Mouse (Mus musculus): ENCODE results near the gene Tbc1d16. TPM values are rescaled to one million over a fixed set of nuclear protein-coding genes. Genes with fewer than 3 reads are reported as not detected.

The Tbc1d16 gene
- polyA plus RNA-seq, 1 experiment from 2014 or later = 37.9 TPM

- WGBS = 35% methylated on average over 23 of the region's 23 CpGs
- Histone ChIP-seq H3K27me3 (ENCODE audit: control insufficient read depth, insufficient read depth, low read length) (no peaks in the 10 kb centered on the region), H3K27ac (ENCODE audit: low read depth, low read length) (peak overlapping the region; percentile 76), H3K36me3 (ENCODE audit: control insufficient read depth, insufficient read depth, low read length) (no peaks in the 10 kb centered on the region), H3K4me3 (ENCODE audit: low read depth, low read length) (no peak overlapping the region), H3K4me2 (ENCODE audit: low read depth, low read length) (peak overlapping the region; percentile 16; the same call in 1 of the 2 replicates), H3K9me3 (ENCODE audit: control insufficient read depth, low read length) (no peaks in the 10 kb centered on the region), H3K4me1 (ENCODE audit: control insufficient read depth, insufficient read depth, low read length) (peaks cover 45% of the 10 kb centered on the region), H3K9ac (replicated peaks; ENCODE audit: low read depth, low read length) (0 out of 2 replicates have a peak overlapping the region, but pooled peaks have one; percentile 12)
- ATAC-seq (ENCODE audit: low read depth) = no peak
Observed at GRCm38 (mm10) chr11:119125929-119126861, 102.1 kb downstream of the Tbc1d16 start.

GRCm38 (mm10) chr11:119124536-119124935 is 103.8 kb downstream of the Tbc1d16 start:
- Histone ChIP-seq H3K27ac (ENCODE audit: low read depth, low read length) (no peak overlapping the region), H3K36me3 (ENCODE audit: control insufficient read depth, insufficient read depth, low read length) (no peaks in the 10 kb centered on the region), H3K4me2 (ENCODE audit: low read depth, low read length) (no peak overlapping the region), H3K4me1 (ENCODE audit: control insufficient read depth, insufficient read depth, low read length) (peaks cover 33% of the 10 kb centered on the region), H3K9me3 (ENCODE audit: control insufficient read depth, low read length) (no peaks in the 10 kb centered on the region), H3K4me3 (ENCODE audit: low read depth, low read length) (no peak overlapping the region), H3K27me3 (ENCODE audit: control insufficient read depth, insufficient read depth, low read length) (no peaks in the 10 kb centered on the region), H3K9ac (replicated peaks; ENCODE audit: low read depth, low read length) (no peak overlapping the region)
- WGBS = 93% methylated on average over 6 of the region's 6 CpGs
- ATAC-seq (ENCODE audit: low read depth) = no peak

- no peak for ATAC-seq (ENCODE audit: low read depth)
- no peak overlapping the region for H3K27ac ChIP-seq (ENCODE audit: low read depth, low read length)
- H3K4me3 ChIP-seq (ENCODE audit: low read depth, low read length) = no peak overlapping the region
- H3K27me3 ChIP-seq (ENCODE audit: control insufficient read depth, insufficient read depth, low read length) = no peaks in the 10 kb centered on the region
- H3K4me2 ChIP-seq (ENCODE audit: low read depth, low read length) = no peak overlapping the region
- no peaks in the 10 kb centered on the region for H3K9me3 ChIP-seq (ENCODE audit: control insufficient read depth, low read length)
- peaks cover 25% of the 10 kb centered on the region for H3K4me1 ChIP-seq (ENCODE audit: control insufficient read depth, insufficient read depth, low read length)
- no peaks in the 10 kb centered on the region for H3K36me3 ChIP-seq (ENCODE audit: control insufficient read depth, insufficient read depth, low read length)
- WGBS = 84% methylated on average over 5 of the region's 5 CpGs
- no peak overlapping the region for H3K9ac ChIP-seq (replicated peaks; ENCODE audit: low read depth, low read length)
Observed at GRCm38 (mm10) chr11:119123522-119124319, 104.6 kb downstream of the Tbc1d16 start.

GRCm38 (mm10) chr11:119122396-119122795 is 105.9 kb downstream of the Tbc1d16 start:
- WGBS = 63% methylated on average over 5 of the region's 5 CpGs
- Histone ChIP-seq H3K4me1 (ENCODE audit: control insufficient read depth, insufficient read depth, low read length) (peaks cover 15% of the 10 kb centered on the region), H3K36me3 (ENCODE audit: control insufficient read depth, insufficient read depth, low read length) (no peaks in the 10 kb centered on the region), H3K9me3 (ENCODE audit: control insufficient read depth, low read length) (no peaks in the 10 kb centered on the region), H3K27me3 (ENCODE audit: control insufficient read depth, insufficient read depth, low read length) (no peaks in the 10 kb centered on the region), H3K4me3 (ENCODE audit: low read depth, low read length) (no peak overlapping the region), H3K27ac (ENCODE audit: low read depth, low read length) (no peak overlapping the region), H3K9ac (replicated peaks; ENCODE audit: low read depth, low read length) (no peak overlapping the region), H3K4me2 (ENCODE audit: low read depth, low read length) (no peak overlapping the region)
- ATAC-seq (ENCODE audit: low read depth) = no peak

- no peak for ATAC-seq (ENCODE audit: low read depth)
- H3K4me2 ChIP-seq (ENCODE audit: low read depth, low read length) = no peak overlapping the region
- H3K4me1 ChIP-seq (ENCODE audit: control insufficient read depth, insufficient read depth, low read length) = no peaks in the 10 kb centered on the region
- no peaks in the 10 kb centered on the region for H3K9me3 ChIP-seq (ENCODE audit: control insufficient read depth, low read length)
- H3K27me3 ChIP-seq (ENCODE audit: control insufficient read depth, insufficient read depth, low read length) = no peaks in the 10 kb centered on the region
- H3K4me3 ChIP-seq (ENCODE audit: low read depth, low read length) = no peak overlapping the region
- no peaks in the 10 kb centered on the region for H3K36me3 ChIP-seq (ENCODE audit: control insufficient read depth, insufficient read depth, low read length)
- WGBS = 22% methylated on average over 7 of the region's 7 CpGs
- no peak overlapping the region for H3K9ac ChIP-seq (replicated peaks; ENCODE audit: low read depth, low read length)
- no peak overlapping the region for H3K27ac ChIP-seq (ENCODE audit: low read depth, low read length)
Observed at GRCm38 (mm10) chr11:119118905-119119304, 109.4 kb downstream of the Tbc1d16 start.

GRCm38 (mm10) chr11:119117945-119118344 is 110.4 kb downstream of the Tbc1d16 start:
- Histone ChIP-seq H3K27me3 (ENCODE audit: control insufficient read depth, insufficient read depth, low read length) (no peaks in the 10 kb centered on the region), H3K27ac (ENCODE audit: low read depth, low read length) (no peak overlapping the region), H3K4me1 (ENCODE audit: control insufficient read depth, insufficient read depth, low read length) (no peaks in the 10 kb centered on the region), H3K4me2 (ENCODE audit: low read depth, low read length) (no peak overlapping the region), H3K9ac (replicated peaks; ENCODE audit: low read depth, low read length) (no peak overlapping the region), H3K9me3 (ENCODE audit: control insufficient read depth, low read length) (no peaks in the 10 kb centered on the region), H3K36me3 (ENCODE audit: control insufficient read depth, insufficient read depth, low read length) (no peaks in the 10 kb centered on the region), H3K4me3 (ENCODE audit: low read depth, low read length) (no peak overlapping the region)
- no peak for ATAC-seq (ENCODE audit: low read depth)
- WGBS = 46% methylated on average over 7 of the region's 7 CpGs

- H3K4me1 ChIP-seq (ENCODE audit: control insufficient read depth, insufficient read depth, low read length) = no peaks in the 10 kb centered on the region
- no peaks in the 10 kb centered on the region for H3K9me3 ChIP-seq (ENCODE audit: control insufficient read depth, low read length)
- no peak overlapping the region for H3K4me3 ChIP-seq (ENCODE audit: low read depth, low read length)
- no peak overlapping the region for H3K9ac ChIP-seq (replicated peaks; ENCODE audit: low read depth, low read length)
- no peak overlapping the region for H3K27ac ChIP-seq (ENCODE audit: low read depth, low read length)
- 82% methylated on average over 4 of the region's 4 CpGs for WGBS
- H3K27me3 ChIP-seq (ENCODE audit: control insufficient read depth, insufficient read depth, low read length) = no peaks in the 10 kb centered on the region
- H3K4me2 ChIP-seq (ENCODE audit: low read depth, low read length) = no peak overlapping the region
- no peaks in the 10 kb centered on the region for H3K36me3 ChIP-seq (ENCODE audit: control insufficient read depth, insufficient read depth, low read length)
- no peak for ATAC-seq (ENCODE audit: low read depth)
Observed at GRCm38 (mm10) chr11:119116992-119117391, 111.3 kb downstream of the Tbc1d16 start.

- no peak for ATAC-seq (ENCODE audit: low read depth)
- H3K9me3 ChIP-seq (ENCODE audit: control insufficient read depth, low read length) = no peaks in the 10 kb centered on the region
- H3K4me1 ChIP-seq (ENCODE audit: control insufficient read depth, insufficient read depth, low read length) = no peaks in the 10 kb centered on the region
- H3K27ac ChIP-seq (ENCODE audit: low read depth, low read length) = no peak overlapping the region
- H3K4me2 ChIP-seq (ENCODE audit: low read depth, low read length) = no peak overlapping the region
- no peak overlapping the region for H3K4me3 ChIP-seq (ENCODE audit: low read depth, low read length)
- no peaks in the 10 kb centered on the region for H3K27me3 ChIP-seq (ENCODE audit: control insufficient read depth, insufficient read depth, low read length)
- H3K9ac ChIP-seq (replicated peaks; ENCODE audit: low read depth, low read length) = no peak overlapping the region
- no peaks in the 10 kb centered on the region for H3K36me3 ChIP-seq (ENCODE audit: control insufficient read depth, insufficient read depth, low read length)
Observed at GRCm38 (mm10) chr11:119112721-119113120, 115.6 kb downstream of the Tbc1d16 start.

GRCm38 (mm10) chr11:119111345-119111744 is 117.0 kb downstream of the Tbc1d16 start:
- WGBS = 11% methylated on average over 7 of the region's 7 CpGs
- H3K27me3 ChIP-seq (ENCODE audit: control insufficient read depth, insufficient read depth, low read length) = no peaks in the 10 kb centered on the region
- H3K9ac ChIP-seq (replicated peaks; ENCODE audit: low read depth, low read length) = no peak overlapping the region
- H3K36me3 ChIP-seq (ENCODE audit: control insufficient read depth, insufficient read depth, low read length) = no peaks in the 10 kb centered on the region
- H3K27ac ChIP-seq (ENCODE audit: low read depth, low read length) = no peak overlapping the region
- H3K4me3 ChIP-seq (ENCODE audit: low read depth, low read length) = no peak overlapping the region
- no peaks in the 10 kb centered on the region for H3K4me1 ChIP-seq (ENCODE audit: control insufficient read depth, insufficient read depth, low read length)
- ATAC-seq (ENCODE audit: low read depth) = no peak
- no peak overlapping the region for H3K4me2 ChIP-seq (ENCODE audit: low read depth, low read length)
- no peaks in the 10 kb centered on the region for H3K9me3 ChIP-seq (ENCODE audit: control insufficient read depth, low read length)
